Mouse (Mus musculus) liver, adult 2 months (tissue): ENCODE measurements around the gene Hist1h3g. TPM values are rescaled to one million over a fixed set of nuclear protein-coding genes. Genes with fewer than 3 reads are reported as not detected.
"Not testable (repeated sequence)": the region's sequence is repeated elsewhere in the genome, so short reads cannot be mapped to it uniquely, and the experiment has no call there.

ENCODE experiments used
- DNase-seq: peaks from one replicate; pipeline ENCODE4 v3.0.0-alpha.2; 2011; ENCODE audit warnings: low read depth, low spot score; ENCODE audit errors: extremely low read depth
- H3K27ac ChIP-seq: fragments of 200-500 bp; replicated peaks from 2 replicates; pipeline ENCODE4 v1.5.1; 2012; ENCODE audit warnings: low read depth, mild to moderate bottlenecking, control low read depth, inconsistent platforms, low read length; ENCODE audit not compliant: insufficient read depth
- H3K27me3 ChIP-seq: fragments of 200-500 bp; 2 replicates; pipeline ENCODE4 v1.6.1; 2012; ENCODE audit warnings: mild to moderate bottlenecking, moderate library complexity, low read length, inconsistent platforms; ENCODE audit not compliant: control insufficient read depth, insufficient read depth
- H3K36me3 ChIP-seq: fragments of 200-500 bp; 2 replicates; pipeline ENCODE4 v1.6.1; 2012; ENCODE audit warnings: low read length, inconsistent platforms; ENCODE audit not compliant: control insufficient read depth, insufficient read depth
- H3K4me1 ChIP-seq: fragments of 200-500 bp; 2 replicates; pipeline ENCODE4 v1.6.1; 2011; ENCODE audit warnings: low read length; ENCODE audit not compliant: control insufficient read depth, insufficient read depth
- H3K4me3 ChIP-seq: fragments of 200-500 bp; 2 replicates; pipeline ENCODE4 v1.5.1; 2011; ENCODE audit warnings: low read depth, mild to moderate bottlenecking, control low read depth, low read length, moderate library complexity; ENCODE audit not compliant: insufficient read depth
- H3K79me2 ChIP-seq: fragments of 200-500 bp; 2 replicates; pipeline ENCODE4 v1.6.1; 2012; ENCODE audit warnings: inconsistent platforms, mild to moderate bottlenecking, low read length, moderate library complexity; ENCODE audit not compliant: control insufficient read depth, insufficient read depth
- H3K9ac ChIP-seq: fragments of 200-500 bp; 2 replicates; pipeline ENCODE4 v1.6.1; 2012; ENCODE audit warnings: low read depth, mild to moderate bottlenecking, control low read depth, inconsistent platforms, low read length
- CTCF ChIP-seq: fragments of 200-500 bp; IDR thresholded peaks from 2 replicates; pipeline ENCODE4 v1.5.1; 2011; ENCODE audit warnings: low read depth, low read length, control low read depth
- POLR2A ChIP-seq: fragments of 200-500 bp; IDR thresholded peaks from 2 replicates; pipeline ENCODE4 v1.6.1; 2011; ENCODE audit warnings: low read length, control low read depth; ENCODE audit not compliant: insufficient read depth; ENCODE audit errors: extremely low read depth
- WGBS: fragments of 180-500 bp; shearing (Covaris S2); methylation state at CpG from one replicate; pipeline ENCODE4 v1.1.7; 2018; 5-methylcytosine and 5-hydroxymethylcytosine counted together
- polyA plus RNA-seq: library from polyadenylated mRNA; depleted of rRNA; stranded (reverse); fragments of >200 nt; gene quantifications from 2 replicates; pipeline ENCODE4 v1.2.3, GENCODE M21; 2012
- total RNA-seq: library from RNA; depleted of rRNA; stranded (reverse); fragments of >200 nt; gene quantifications from 2 replicates; pipeline ENCODE4 v1.2.3, GENCODE M21; 2014

Hist1h3g gene
- total and polyA plus RNA-seq, 2 experiments: 0.26 to 5.6 TPM

DNA sequence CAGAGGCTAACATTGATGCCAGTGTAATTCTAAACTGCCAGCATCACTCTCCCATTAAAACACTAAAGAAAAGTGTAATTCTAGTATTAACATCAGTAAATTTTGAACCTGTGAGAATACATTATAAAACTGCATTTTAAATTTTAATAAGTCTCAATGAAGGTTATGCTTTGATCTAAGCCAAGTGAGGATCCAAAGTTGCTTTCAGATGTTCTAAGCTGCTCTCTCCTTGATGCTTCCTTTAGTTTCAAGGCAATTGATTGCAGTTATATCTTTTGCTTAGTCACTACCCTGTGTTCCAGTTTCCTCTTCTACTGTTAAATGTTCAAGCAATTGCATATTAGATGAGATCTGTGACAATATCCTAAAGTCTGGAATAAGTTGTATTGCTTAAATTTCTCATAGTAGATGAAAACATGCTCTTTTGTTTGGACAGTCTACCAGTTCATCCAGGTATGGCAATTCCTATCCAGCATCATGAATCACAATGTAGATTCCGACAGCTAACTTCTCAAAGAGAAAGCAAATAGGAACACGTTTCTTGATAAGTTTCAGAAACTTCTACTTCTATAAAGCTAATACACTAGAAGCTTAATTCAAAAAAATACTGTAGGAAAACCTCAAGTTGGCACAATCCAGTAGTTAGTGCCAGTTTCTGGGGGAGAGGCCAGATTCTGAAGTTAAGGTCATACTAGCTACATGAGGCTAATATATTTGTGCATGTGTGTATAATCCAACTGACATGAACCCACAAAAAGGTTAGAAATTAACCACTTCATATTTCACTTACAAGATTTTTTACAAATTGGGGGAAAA lies 37.2 kb downstream of the Hist1h3g start:
- no peak overlapping the region; the same call in 1 of the 2 replicates for H3K4me3 ChIP-seq
- no peaks in the 10 kb centered on the region for H3K36me3 ChIP-seq
- no peak overlapping the region for H3K27ac ChIP-seq
- WGBS: 47% methylated on average over 2 of the region's 2 CpGs
- DNase-seq: no peak
- H3K27me3 ChIP-seq: no peaks in the 10 kb centered on the region
- TF ChIP-seq CTCF (no peak), POLR2A (no peak)
- H3K9ac ChIP-seq: no peak overlapping the region
- H3K4me1 ChIP-seq: peaks cover 15% of the 10 kb centered on the region; the same call in 1 of the 2 replicates
- no peaks in the 10 kb centered on the region for H3K79me2 ChIP-seq

- Histone ChIP-seq H3K4me3 (peak overlapping the region; percentile 59; the same call in 1 of the 2 replicates), H3K9ac (peak overlapping the region; percentile 51; the same call in 1 of the 2 replicates), H3K4me1 (peaks cover 15% of the 10 kb centered on the region; the same call in 1 of the 2 replicates)
- H3K79me2 ChIP-seq, H3K27me3 ChIP-seq, H3K27ac ChIP-seq, H3K36me3 ChIP-seq, DNase-seq: not testable (repeated sequence)
- 24% methylated on average over 20 of the region's 20 CpGs for WGBS
Measured at GRCm38 (mm10) chr13:23573034-23573897, 38.0 kb downstream of the Hist1h3g start.

DNA sequence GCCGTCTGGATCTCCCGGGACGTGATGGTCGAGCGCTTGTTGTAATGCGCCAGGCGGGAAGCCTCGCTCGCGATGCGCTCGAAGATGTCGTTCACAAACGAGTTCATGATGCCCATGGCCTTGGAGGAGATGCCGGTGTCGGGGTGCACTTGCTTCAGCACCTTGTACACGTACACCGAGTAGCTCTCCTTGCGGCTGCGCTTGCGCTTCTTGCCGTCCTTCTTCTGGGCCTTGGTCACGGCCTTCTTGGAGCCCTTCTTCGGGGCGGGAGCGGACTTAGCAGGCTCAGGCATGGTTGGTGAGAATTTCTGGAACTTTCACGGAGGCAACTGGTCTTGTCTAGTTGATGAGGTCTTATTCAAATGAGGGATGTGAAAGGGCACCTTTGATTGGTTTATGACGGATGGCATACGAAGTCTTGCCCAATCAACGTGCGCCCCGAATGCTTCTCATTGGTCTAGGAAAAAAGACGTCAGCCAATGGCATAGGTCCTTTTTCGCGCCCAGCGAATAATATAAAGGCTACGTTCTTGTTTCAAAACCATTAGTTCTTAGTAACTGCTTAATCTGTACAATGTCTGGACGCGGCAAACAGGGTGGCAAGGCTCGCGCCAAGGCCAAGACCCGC lies 38.8 kb downstream of the Hist1h3g start, which contains the start of the genes Hist1h2bf and Hist1h2ad:
Hist1h2bf (minus strand) TSS at position 299 of the 627 bp plus-strand sequence.
Hist1h2ad (plus strand) TSS at position 484 of the 627 bp plus-strand sequence.
- H3K27ac ChIP-seq: peak within 1 kb of the TSS; percentile 41

DNA sequence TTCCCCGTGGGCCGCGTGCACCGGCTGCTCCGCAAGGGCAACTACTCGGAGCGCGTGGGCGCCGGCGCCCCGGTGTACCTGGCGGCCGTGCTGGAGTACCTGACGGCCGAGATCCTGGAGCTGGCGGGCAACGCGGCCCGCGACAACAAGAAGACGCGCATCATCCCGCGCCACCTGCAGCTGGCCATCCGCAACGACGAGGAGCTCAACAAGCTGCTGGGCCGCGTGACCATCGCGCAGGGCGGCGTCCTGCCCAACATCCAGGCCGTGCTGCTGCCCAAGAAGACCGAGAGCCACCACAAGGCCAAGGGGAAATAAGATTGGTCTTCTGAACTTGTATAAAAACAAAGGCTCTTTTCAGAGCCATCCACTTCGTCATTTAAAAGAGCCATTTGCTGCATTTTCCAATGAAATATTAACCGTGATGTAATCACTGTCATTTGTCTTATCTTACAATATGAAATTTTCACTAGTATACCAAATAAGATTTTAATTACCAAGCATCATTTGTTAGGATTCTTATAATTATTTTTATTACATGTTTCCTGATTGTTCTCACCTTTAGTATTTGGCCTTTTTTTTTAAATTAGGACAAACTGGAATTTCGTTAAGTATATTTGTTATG lies 39.4 kb downstream of the Hist1h3g start:
- Histone ChIP-seq H3K4me1 (peaks cover 15% of the 10 kb centered on the region; the same call in 1 of the 2 replicates), H3K4me3 (0 out of 2 replicates have a peak overlapping the region, but pooled peaks have one; percentile 29)
- H3K79me2 ChIP-seq, DNase-seq, H3K9ac ChIP-seq, H3K27me3 ChIP-seq, H3K27ac ChIP-seq, H3K36me3 ChIP-seq: not testable (repeated sequence)
- 7% methylated on average over 13 of the region's 39 CpGs for WGBS

More for the DNA sequence above, 38.8 kb downstream of the Hist1h3g start, which contains the start of the genes Hist1h2bf and Hist1h2ad:
- 4% methylated on average over 42 of the region's 42 CpGs for WGBS
- Histone ChIP-seq H3K4me1 (peaks cover 15% of the 10 kb centered on the region; the same call in 1 of the 2 replicates), H3K9ac (peak within 1 kb of the TSS; percentile 55; the same call in 1 of the 2 replicates), H3K4me3 (peak within 1 kb of the TSS; percentile 59; the same call in 1 of the 2 replicates)
- not testable (repeated sequence) for H3K36me3 ChIP-seq, H3K79me2 ChIP-seq, H3K27me3 ChIP-seq
- peak; percentile 92 for DNase-seq

- Histone ChIP-seq H3K36me3 (no peaks in the 10 kb centered on the region), H3K4me1 (peaks cover 15% of the 10 kb centered on the region; the same call in 1 of the 2 replicates), H3K4me3 (peak within 1 kb of the TSS; percentile 50), H3K79me2 (no peaks in the 10 kb centered on the region), H3K9ac (peak within 1 kb of the TSS; percentile 71), H3K27me3 (no peaks in the 10 kb centered on the region), H3K27ac (no peak within 1 kb of the TSS; the same call in 1 of the 2 replicates)
- WGBS: 3% methylated on average over 18 of the region's 18 CpGs
- TF ChIP-seq POLR2A (no peak), CTCF (no peak)
- DNase-seq: peak; percentile 69
Measured at GRCm38 (mm10) chr13:23575271-23575851, 40.1 kb downstream of the Hist1h3g start, which contains the start of gene Hist1h3d. Hist1h3d (plus strand) TSS chr13:23575763.

DNA sequence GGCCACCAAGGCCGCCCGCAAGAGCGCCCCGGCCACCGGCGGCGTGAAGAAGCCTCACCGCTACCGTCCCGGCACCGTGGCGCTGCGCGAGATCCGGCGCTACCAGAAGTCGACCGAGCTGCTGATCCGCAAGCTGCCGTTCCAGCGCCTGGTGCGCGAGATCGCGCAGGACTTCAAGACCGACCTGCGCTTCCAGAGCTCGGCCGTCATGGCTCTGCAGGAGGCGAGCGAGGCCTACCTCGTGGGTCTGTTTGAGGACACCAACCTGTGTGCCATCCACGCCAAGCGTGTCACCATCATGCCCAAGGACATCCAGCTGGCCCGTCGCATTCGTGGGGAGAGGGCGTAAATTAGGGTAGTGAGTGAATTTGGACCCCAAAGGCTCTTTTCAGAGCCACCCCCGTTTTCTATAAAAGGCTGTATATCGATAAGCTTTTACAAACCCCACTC lies 40.7 kb downstream of the Hist1h3g start:
- Histone ChIP-seq H3K9ac (peak overlapping the region; percentile 71), H3K4me1 (peaks cover 15% of the 10 kb centered on the region; the same call in 1 of the 2 replicates), H3K4me3 (peak overlapping the region; percentile 50)
- DNase-seq, H3K27ac ChIP-seq, H3K79me2 ChIP-seq, H3K27me3 ChIP-seq, H3K36me3 ChIP-seq: not testable (repeated sequence)
- 7% methylated on average over 13 of the region's 40 CpGs for WGBS
